Mouse (Mus musculus): ENCODE data around the gene Timd2.
"Not testable (repeated sequence)": the region's sequence is repeated elsewhere in the genome, so short reads cannot be mapped to it uniquely, and the experiment has no call there.

The Timd2 gene

GRCm38 (mm10) chr11:46706664-46707356 is at the start of gene Timd2:
Timd2 (minus strand) TSS chr11:46707061.
- DNase-seq (ENCODE audit: low read depth) = no peak

GRCm38 (mm10) chr11:46755714-46756113 is 48.9 kb upstream of the Timd2 start:
- not testable (repeated sequence) for DNase-seq (ENCODE audit: low read depth)

- no peak for DNase-seq (ENCODE audit: low read depth)
Observed at GRCm38 (mm10) chr11:46754669-46755068, 47.8 kb upstream of the Timd2 start.

- no peak for DNase-seq (ENCODE audit: low read depth)
Observed at GRCm38 (mm10) chr11:46753662-46754061, 46.8 kb upstream of the Timd2 start.

GRCm38 (mm10) chr11:46747996-46748395 is 41.1 kb upstream of the Timd2 start:
- no peak for DNase-seq (ENCODE audit: low read depth)

- DNase-seq (ENCODE audit: low read depth) = no peak
Observed at GRCm38 (mm10) chr11:46741716-46742115, 34.9 kb upstream of the Timd2 start.

- no peak for DNase-seq (ENCODE audit: low read depth)
Observed at GRCm38 (mm10) chr11:46740886-46741285, 34.0 kb upstream of the Timd2 start.

GRCm38 (mm10) chr11:46739501-46739900 is 32.6 kb upstream of the Timd2 start:
- DNase-seq (ENCODE audit: low read depth) = no peak

- not testable (repeated sequence) for DNase-seq (ENCODE audit: low read depth)
Observed at GRCm38 (mm10) chr11:46735076-46735475, 28.2 kb upstream of the Timd2 start, which contains the start of gene Havcr1. Havcr1 (plus strand) TSS chr11:46735080.

- no peak for DNase-seq (ENCODE audit: low read depth)
Observed at GRCm38 (mm10) chr11:46734617-46735016, 27.8 kb upstream of the Timd2 start.

GRCm38 (mm10) chr11:46733242-46733789 is 26.5 kb upstream of the Timd2 start:
- DNase-seq (ENCODE audit: low read depth) = peak; percentile 4

- no peak for DNase-seq (ENCODE audit: low read depth)
Observed at GRCm38 (mm10) chr11:46731541-46732070, 24.7 kb upstream of the Timd2 start.

- DNase-seq (ENCODE audit: low read depth) = no peak
Observed at GRCm38 (mm10) chr11:46698830-46699229, 8.0 kb downstream of the Timd2 start.

GRCm38 (mm10) chr11:46698278-46698655 is 8.6 kb downstream of the Timd2 start:
- DNase-seq (ENCODE audit: low read depth) = no peak

GRCm38 (mm10) chr11:46697433-46698277 is 9.2 kb downstream of the Timd2 start:
- no peak for DNase-seq (ENCODE audit: low read depth)

GRCm38 (mm10) chr11:46695849-46696248 is 11.0 kb downstream of the Timd2 start:
- not testable (repeated sequence) for DNase-seq (ENCODE audit: low read depth)

- DNase-seq (ENCODE audit: low read depth) = no peak
Observed at GRCm38 (mm10) chr11:46690136-46690535, 16.7 kb downstream of the Timd2 start.

GRCm38 (mm10) chr11:46683723-46684122 is 23.1 kb downstream of the Timd2 start:
- no peak for DNase-seq (ENCODE audit: low read depth)

- no peak for DNase-seq (ENCODE audit: low read depth)
Observed at GRCm38 (mm10) chr11:46682842-46683241, 24.0 kb downstream of the Timd2 start.

GRCm38 (mm10) chr11:46667938-46668337 is 38.9 kb downstream of the Timd2 start:
- no peak for DNase-seq (ENCODE audit: low read depth)

- no peak for DNase-seq (ENCODE audit: low read depth)
Observed at GRCm38 (mm10) chr11:46667105-46667504, 39.8 kb downstream of the Timd2 start.

Data from c-Kit-positive CD71-positive TER-119-negative erythroid progenitor cells, embryonic 14.5 days (primary cell).